Mouse (Mus musculus) embryo, embryonic 11.5 days (tissue): Measurements from ENCODE around the gene Ampd3.

Experiments used
- DNase-seq: peaks from one replicate; pipeline ENCODE4 v3.0.0-alpha.2; 2012; ENCODE audit warnings: low read depth, low spot score

Ampd3 gene

DNA sequence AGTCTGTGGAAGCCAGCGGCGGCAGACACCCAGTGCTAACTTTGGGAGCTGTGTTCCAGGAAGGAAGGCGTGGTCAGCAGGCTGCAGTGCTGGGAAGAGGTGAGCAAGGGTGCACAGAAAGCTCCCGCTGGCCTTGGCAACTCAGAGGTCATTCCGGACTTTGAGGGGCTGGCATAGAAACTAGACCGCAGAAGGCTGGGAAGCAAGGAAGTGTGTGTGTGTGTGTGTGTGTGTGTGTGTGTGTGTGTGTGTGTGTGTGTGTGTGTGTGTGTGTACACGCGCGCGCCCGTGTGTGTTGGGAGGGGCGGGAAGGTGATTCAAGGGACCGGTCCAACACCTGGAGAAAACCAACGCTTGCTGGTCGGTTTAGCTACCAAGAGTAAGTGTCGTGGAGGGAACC, at the start of gene Ampd3:
Gene Ampd3 (plus strand): TSS at position 206 of the 400 bp plus-strand sequence.
- no peak for DNase-seq

DNA sequence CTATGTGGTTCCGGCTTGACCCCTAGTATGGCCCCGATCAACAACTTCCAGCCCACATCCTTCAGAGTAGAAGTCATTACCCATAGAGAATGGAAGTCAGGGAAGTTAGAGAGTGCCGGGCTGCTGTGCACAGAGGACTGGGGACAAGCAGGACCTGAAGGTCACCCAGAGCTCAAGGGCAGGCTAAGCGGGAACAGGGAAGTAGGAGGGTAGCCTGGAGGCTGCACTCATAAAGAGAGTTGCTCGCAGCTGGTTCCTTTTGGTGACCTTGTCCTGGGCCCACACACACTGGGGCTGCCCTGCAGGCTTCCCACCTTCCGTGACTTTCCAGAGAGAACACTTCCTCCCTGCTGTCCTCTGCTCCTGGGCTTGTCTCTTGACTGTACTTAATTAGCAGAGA, 49.5 kb upstream of the Ampd3 start:
- no peak for DNase-seq

DNA sequence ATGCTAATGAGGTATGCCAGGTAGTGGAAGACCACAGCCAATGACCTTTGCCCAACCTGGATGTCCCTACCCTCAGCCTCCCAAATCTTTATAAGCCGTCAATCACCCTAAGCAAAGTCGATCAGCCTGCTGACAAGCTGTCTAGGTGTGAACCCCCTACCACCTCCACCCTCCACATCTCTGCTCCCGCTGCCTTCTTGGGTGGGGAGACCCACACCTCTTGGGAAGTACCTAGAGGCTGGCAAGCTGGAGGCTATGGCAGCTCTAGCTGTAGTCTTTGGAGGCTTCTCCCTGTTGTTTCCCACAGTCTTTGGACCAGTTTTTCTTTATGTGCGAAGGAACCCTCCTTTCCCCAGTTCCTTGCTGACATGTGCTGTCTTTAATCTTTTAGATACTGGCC, 48.1 kb upstream of the Ampd3 start:
- DNase-seq: no peak

DNA sequence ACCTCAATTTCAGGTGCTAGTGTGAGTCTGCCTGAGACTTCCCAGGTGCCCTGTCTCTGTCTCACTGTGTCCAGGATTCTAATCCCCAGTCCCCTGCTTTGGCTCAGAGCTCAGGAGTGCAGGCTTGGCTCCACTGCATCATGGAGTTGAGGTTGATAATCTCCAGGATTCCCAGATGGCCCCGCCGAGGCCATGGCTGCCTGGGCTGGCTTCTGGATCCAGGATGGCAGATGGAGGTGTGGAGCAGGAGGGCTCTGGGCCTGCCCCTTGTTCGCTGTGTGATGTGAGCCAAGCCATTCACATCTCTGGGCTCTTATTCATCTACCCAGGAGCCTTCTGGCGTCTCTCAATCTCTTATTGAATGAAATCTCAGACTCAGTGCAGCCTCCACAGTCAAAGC, 45.8 kb upstream of the Ampd3 start:
- no peak for DNase-seq

DNA sequence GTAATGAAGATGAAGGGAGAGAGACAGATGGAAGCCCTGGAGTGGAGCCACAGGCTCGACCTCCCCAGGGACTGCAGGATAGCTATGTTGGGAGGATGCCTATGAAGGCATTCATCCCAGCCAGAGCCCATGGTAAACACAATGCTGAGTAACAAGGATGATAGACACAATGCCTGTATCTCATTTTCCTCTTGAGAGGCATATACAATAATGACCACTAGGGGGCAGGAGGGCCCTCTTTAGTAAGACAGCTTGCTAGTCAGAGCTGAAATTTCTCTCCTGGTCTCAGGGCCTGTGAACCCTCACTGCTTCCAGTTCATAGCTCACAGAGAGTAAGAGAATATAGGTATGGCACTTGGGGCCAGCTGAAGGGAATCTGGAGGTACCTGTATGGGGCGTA, 41.0 kb upstream of the Ampd3 start:
- DNase-seq: peak; percentile 50

DNA sequence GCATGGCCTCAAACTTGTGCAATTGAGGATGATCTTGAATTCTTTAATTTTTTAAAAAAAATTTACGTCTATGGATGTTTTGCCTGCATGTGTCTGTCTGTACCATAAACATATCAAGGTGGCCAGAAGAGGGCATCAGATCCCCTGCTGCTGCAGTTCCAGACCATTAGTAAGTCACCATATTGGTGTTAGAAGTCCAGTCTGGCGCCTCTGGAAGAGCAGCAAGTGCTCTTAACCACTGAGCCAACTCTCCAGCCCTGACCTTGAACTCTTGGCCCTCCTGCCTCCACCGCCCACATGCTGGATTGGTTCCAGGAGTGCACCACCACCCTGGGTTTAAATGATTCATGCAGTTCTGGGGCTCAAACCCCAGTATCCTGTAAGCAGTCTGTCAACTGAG, 39.1 kb upstream of the Ampd3 start:
- no peak for DNase-seq

DNA sequence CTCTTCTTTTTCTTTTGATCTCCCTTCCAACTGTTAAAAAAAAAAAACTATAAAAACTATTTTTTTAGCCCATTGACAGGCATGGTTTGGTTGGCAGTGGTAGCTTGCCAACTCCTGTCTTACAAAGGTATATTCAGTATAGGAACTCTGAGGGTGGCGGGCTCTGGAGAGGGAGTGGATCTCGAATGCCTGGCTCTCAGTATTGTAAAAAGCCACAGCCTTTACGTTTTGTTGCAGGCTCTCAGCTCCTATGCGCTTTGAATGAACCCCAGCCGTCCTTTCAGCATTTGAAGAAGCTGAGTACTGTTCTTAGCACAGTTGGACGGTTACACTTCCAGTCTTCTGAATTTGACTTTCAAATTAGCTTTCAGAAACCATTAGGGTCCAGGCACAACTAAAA, 38.7 kb upstream of the Ampd3 start:
- DNase-seq: no peak

DNA sequence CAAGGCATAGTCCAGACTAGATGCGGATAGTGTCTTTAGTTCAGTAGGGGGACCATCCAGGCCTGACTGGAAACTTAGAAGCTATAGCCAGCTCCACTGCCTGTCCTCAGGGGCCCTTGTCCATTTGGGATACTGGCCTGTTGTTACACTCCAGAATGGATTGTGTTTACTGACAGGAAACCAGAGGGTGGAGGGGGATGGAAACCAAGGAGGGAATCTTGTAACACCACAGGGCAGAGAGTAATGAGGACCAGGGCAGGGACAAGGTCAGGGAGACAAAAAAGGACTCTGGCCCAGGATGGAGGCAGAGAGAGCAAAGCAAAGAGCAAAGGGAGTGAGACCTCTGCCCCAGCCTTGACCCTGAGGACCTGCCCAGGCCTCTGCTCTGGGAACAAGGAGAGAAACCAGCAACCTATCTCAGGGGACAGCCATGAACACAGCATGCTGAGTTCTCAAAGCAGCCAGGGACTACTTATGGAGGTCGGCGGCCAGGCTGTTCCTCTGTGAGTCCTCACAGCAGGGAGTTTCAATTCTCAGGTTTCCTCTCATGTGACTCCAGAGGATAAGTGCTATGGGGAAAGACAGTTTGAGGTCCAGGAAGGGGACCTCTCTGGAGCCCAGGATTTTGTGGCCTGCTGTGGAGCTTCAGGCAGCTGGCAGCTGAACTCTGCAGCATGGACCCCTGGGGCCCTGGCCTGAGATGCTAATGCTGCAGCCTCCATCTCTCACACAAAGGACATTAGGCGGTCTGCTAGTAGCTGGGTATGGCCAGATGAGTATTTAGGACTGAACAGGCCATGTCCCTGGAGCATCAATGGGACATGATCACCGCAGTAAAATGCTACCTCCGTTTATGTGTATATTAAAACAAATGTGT, 36.7 kb upstream of the Ampd3 start:
- DNase-seq: no peak

DNA sequence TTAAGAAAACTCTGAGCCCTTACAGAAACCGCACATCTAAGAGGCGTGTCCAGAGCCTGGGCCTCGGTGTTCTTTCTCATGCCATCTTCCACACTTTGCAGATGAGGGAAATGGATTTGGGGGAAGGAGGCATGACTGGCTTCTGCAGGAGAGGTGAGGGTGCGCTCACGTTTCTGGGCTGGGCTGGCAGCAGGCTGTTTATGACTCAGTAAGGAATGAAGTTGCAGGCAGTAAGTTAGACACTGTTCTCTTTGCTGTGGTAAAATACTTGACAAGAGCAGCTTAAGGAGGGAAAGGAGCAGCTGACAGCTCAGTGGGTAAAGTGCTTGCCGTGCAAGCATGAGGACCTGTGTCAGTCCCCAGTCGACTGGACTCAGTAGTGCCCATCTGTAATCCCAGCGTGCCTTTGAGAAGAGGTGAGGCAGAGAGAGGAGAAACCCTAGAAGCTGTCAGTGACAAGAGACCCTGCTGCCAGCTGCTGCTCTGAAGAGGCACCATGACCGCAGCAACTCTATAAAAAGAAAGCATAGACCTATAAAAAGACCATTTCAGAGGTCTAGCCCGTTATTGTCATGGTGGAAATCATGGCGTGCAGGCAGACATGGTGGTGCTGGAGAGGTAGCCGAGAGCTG, 35.9 kb upstream of the Ampd3 start:
- no peak for DNase-seq

DNA sequence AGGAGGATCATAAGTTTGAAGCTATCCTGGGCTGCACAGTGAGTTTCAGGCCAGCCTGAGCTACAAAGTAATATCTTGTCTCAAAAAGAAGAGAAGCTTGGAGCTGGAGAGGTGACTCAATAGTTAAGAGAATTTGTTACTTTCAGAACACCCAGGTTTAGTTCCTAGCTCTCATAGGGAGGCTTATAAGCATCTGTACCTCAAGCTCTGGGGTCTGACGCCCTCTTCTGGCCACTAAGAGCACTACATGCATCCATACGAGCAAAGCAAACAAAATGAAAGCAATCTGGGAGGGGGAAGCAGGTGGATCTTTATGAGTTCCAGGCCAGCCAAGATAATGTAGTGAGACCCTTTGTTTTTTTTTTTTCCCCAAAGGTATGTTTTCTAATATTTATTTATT, 31.1 kb upstream of the Ampd3 start:
- DNase-seq: no peak

DNA sequence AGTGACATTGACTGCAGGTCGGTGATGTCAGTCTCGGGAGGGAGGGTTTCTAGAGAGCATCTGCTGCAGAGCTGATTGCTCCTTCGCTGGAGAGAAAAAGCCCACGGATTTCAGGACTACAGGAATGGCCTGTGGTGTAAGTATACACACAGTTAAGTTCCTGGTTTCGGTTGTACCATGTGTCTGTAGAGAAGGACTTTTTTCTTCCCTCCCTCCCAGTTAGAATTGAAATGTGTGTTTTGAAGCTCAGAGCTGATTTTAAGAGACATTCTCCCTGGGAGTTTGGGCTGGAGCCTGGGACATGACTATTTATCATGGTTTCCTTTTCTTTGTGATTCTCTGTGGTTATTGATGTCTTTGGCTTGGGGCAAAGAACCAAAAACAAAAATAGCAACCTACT, 28.2 kb upstream of the Ampd3 start:
- DNase-seq: no peak

DNA sequence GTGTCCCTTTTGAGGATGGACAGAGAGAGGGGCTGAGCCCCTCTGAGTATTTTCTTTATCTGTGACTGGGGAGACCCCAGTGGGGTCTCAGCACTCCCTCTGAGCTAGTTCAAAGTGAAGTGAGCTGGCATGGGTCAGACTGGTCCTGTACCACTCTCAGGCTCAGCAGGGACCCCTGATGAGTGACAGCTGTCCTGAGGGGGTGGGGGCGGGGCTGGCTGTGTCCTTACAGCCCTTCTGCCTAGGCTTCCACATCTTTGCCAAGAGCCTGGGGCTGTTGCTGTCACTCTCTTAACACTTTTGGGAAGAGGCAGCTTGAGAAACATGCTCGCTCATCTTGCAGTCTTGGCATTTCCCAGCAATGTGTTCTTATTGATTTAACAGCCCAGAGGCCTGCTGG, 27.8 kb upstream of the Ampd3 start:
- DNase-seq: no peak

DNA sequence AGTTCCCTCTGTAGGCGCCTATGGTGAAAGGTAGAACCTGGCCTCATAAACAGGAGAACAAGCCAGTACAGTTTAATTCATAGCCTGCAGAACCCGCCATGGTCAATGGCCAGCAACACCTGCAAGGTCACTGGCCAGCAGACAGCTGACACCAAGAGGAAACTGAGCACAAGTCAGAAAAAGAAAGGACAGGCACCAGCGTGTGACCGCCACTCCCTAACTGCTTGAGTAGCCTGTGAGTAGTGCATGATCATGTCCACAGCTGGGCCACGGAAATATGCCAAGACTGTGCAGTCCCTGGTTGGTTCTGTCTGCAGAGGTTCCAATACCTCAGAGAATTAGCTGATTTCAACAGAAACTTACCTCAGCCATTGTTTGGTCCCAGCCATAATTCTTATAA, 26.0 kb upstream of the Ampd3 start:
- no peak for DNase-seq

DNA sequence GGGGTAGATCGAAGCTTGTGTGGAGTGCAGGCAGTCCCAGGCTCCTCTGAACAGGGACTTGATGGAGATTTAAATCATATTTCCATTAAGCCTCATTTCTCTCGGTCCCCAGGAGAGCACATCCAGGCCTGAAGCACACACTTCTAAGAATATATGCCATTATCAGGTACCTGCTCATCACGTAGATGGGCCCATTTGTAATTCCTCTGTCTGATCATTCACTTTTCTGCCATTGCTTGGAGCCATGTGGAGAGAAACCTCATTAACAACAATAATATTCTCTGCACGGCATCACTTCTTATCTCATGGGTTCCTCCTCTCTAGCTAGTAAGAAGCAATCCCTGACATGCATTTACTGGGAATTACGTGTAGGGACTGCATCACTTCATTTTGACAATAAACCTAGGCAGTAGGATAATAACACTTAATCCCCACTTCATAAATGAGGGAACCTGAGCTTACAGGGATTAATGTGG, 21.9 kb upstream of the Ampd3 start:
- no peak for DNase-seq

DNA sequence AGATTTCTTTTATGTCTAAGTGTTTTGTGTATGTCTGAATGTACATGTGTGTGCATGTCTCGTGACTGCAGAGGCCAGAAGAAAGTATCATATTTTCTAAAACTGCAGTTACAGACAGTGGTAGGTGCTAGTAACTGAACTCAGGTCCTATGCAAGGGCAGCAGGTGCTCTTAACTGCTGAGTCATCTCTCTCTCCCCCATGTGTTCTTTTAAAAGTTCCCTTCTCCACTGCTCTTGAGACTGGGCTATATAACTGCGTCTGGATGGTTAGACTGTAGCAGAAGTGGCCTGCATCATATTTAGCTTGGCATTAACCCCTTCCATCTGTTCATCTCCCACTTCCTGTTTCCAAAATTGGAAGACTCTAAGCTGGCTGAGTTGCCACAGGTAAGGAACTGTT, 21.2 kb upstream of the Ampd3 start:
- DNase-seq: no peak

DNA sequence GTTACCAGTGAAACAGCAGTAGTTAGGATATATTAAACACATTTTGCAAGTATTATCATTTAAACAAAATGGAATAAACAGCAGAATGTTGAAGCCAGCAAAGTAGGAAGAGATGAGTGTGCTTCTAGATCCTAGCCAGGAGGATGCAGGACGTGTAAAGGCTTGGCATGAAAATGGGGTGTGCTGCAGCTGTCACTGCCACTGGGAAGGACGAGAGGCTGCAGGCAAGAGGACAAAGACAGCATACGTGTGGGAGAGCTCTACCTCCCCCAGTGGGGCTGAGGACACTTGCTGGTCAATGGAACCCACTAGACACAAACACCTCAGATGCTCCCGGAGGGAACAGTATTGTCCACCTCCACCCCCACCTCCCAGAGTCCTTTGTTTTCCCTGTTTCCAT, 17.2 kb upstream of the Ampd3 start:
- DNase-seq: no peak

DNA sequence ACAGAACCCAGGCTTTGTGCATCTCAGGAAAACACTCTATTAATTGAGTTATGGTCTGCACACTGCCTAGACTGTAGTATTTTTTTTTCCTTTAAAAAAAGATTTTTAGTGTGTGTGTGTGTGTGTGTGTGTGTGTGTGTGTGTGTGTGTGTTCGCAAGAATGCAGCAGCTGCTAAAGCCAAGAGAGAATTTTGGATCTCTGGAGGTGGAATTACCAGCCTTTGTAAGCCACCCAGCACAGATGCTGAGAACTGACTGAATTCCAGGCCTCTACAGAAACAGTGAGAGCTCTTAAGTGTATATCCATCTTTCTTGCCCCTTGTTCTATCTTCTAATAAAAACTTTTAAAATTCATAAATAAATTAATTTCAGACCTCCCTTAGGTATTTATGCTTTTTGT, 16.4 kb upstream of the Ampd3 start:
- no peak for DNase-seq

DNA sequence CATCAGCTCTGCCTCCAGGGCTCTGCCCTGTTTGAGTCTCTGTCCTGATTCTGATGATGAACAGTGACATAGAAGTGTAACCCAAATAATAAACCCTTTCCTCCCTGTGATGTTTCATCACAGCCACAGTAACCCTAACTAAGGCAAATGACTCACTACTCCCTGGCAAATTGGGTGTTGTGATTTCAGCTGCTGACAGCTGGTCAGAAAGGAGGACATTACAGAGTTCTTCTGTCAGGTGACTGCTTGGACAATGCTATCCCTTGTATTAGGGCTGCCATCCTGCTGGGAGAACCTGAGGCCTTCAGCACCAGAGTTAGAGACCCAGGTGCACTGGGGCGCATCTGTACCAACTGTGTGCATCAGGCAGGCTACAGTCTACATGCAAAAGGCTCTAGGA, 14.7 kb upstream of the Ampd3 start:
- no peak for DNase-seq

DNA sequence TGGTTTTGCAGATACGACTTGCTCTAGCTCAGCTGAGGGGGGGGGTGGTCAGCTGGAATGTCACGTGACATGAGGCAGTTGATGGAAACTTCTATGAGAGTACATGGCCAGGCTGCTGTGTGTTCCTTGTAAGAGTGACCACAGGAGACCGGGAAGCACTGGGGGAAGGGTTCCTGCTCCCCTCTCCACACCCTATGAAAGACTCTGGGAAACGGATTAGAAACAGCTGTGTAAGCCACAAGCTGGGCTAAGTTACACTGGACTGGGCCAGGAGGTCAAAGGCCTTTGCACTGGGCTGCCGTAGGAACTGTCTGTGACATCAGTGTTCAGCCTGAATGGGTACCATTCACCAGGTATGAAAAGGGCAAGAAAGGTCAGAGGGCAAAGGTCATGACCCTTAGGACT, 14.1 kb upstream of the Ampd3 start:
- DNase-seq: no peak

DNA sequence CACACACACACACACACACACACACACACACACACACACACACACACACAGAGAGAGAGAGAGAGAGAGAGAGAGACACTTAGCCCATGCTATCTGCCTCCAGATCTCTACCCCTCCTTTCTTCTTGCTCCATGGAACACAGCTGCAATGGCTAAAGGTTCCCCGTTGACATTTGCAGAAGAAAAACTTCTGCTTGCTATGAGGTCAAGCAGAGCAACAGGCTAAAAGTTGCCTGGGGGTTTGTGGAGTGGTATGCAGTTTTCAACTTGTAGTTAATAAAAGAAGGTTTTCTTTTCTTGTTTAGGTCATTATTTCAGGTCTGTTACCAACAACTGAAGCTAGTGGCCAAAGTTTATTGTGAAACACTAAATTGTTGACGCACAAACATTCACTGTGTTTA, 11.6 kb upstream of the Ampd3 start:
- no peak for DNase-seq

DNA sequence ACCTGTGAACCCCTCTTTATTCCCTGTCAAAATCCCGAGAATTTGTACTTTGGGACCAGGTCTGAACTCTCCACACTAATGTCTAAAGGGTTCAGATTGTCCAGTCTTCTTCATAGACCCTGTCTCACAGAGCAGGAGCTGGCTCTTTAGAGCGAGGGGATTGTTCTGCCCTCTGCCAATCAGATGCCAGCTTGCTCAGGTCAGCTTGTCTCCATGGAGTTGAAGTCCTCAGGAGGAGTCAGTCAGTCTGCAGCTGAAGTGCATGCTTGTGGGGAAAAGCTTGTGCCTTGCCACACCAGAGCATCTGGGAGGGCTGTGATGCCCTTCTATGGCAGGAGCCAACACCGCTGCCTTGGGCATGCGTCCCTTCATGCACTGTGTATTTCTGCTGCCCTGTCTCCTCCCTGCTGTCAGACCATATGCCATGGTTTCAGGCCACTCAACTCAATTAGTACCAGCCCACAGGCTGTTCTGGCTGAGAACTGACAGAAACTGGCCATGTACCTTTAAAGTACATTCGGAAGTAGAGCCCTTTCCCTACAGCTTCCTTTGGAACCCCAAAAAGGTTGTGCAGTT, 5.3 kb upstream of the Ampd3 start:
- DNase-seq: no peak

DNA sequence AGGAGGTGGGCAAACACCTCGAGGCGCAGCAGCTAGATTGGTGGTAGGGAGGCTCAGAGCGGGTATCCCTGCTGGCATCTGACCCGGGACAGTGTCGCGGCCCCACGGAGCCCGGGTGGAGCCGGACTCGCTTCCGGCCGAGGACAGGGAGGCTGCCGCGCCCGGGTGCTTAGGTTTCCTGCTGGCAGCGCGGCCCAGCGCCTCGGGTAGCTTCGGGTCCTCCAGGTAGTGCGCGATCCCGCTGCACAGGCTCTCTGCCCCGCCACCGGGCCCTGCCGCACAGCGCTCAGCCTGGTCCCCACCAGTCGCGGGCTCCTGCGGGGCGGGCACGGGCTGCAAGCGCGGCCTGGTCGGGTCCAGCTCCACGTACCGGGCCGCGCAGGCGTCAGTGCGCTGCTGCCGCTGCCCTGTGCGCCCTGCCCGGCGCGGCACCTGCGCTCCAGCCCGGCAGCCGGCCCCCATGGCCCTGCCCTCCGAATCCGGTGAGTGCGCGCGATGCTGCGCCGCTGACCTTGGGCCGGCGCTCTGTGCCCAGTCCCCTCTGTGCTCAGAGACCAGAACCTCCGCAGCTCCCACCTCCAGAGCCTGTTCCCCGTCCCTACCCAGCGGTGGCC, 552 bp downstream of the Ampd3 start:
- no peak for DNase-seq

DNA sequence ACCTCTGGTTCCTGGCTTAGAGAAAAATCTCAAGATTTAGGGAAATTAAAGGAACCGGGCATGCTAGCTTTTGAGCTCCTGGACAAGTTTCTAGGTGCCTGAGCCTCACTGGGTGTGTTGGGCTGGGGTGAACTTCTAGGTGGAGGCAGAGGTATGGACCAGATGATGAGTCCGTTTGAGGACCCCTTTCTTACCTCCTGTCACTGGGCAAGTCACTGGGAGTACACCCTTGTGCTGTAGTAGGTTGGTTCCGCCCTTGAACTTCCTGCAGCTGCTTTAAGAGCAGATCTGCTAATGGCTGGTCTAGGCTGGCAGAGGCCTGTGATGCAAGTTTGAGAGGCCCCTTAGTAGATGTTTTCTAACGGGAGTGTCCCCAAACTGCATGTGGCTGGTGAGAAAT, 1.1 kb downstream of the Ampd3 start:
- DNase-seq: no peak
